Mouse (Mus musculus) hindbrain, embryonic 15.5 days (tissue): ENCODE measurements around the gene Sltm. TPM values are rescaled to one million over a fixed set of nuclear protein-coding genes. Genes with fewer than 3 reads are reported as not detected.

ENCODE experiments used
- ATAC-seq: fragments of 200-750 bp; cut with Nextera tagmentation; 2 replicates; pipeline ENCODE4 v1.8.0; 2017; ENCODE audit warnings: low read depth, moderate number of reproducible peaks, moderate TSS enrichment; ENCODE audit not compliant: low FRiP score
- H3K27ac ChIP-seq: fragments of 300-500 bp; sonication (generic); replicated peaks from 2 replicates; pipeline ENCODE4 v1.5.1; 2015; ENCODE audit warnings: mild to moderate bottlenecking, inconsistent platforms
- H3K27me3 ChIP-seq: fragments of 300-500 bp; sonication (generic); 2 replicates; pipeline ENCODE4 v1.6.1; 2015; ENCODE audit warnings: control low read depth, inconsistent platforms
- H3K36me3 ChIP-seq: fragments of 300-500 bp; sonication (generic); 2 replicates; pipeline ENCODE4 v1.6.1; 2015; ENCODE audit warnings: control low read depth, inconsistent platforms
- H3K4me1 ChIP-seq: fragments of 300-500 bp; sonication (generic); replicated peaks from 2 replicates; pipeline ENCODE4 v1.6.1; 2015; ENCODE audit warnings: control low read depth, inconsistent platforms
- H3K4me2 ChIP-seq: fragments of 300-500 bp; sonication (generic); 2 replicates; pipeline ENCODE4 v1.6.1; 2015; ENCODE audit warnings: moderate library complexity, mild to moderate bottlenecking, inconsistent platforms
- H3K4me3 ChIP-seq: fragments of 300-500 bp; sonication (generic); 2 replicates; pipeline ENCODE4 v1.5.1; 2015; ENCODE audit warnings: mild to moderate bottlenecking, inconsistent platforms
- H3K9ac ChIP-seq: fragments of 300-500 bp; sonication (generic); 2 replicates; pipeline ENCODE4 v1.6.1; 2015; ENCODE audit warnings: inconsistent platforms
- H3K9me3 ChIP-seq: fragments of 300-500 bp; sonication (generic); 2 replicates; pipeline ENCODE4 v1.6.1; 2016; ENCODE audit warnings: control low read depth, inconsistent platforms
- WGBS: fragments of 180-500 bp; shearing (Covaris S2); methylation state at CpG from one replicate; pipeline ENCODE4 v1.1.7; 2015; 5-methylcytosine and 5-hydroxymethylcytosine counted together
- polyA plus RNA-seq: library from polyadenylated mRNA; unstranded; fragments of >200 nt; fragmentation: Nextera tagmentation; extraction: Ambion mirVana; gene quantifications from 2 replicates; pipeline ENCODE4 v1.2.1, GENCODE M21; 2015

Gene Sltm
- polyA plus RNA-seq, 1 experiment from 2014 or later: 58.4 TPM

DNA sequence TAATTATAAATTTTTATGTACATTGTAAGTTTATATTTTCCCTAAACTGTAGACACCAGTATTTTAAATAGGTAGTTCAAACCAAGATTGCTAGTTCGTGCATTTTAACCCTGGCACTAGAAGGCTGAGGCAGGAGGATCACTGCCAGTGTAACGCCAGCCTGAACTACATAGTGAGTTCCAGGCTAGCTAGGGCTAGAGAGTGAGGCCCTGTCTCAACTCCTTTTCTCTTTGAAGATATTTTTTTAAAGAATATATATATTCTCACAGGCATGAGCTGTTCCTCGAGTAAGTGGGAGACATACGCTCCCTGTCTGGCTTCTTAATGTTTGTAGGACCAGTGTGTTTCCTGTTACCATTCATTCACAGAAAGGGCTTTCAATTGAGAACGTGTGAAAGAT is 14.2 kb downstream of the Sltm start:
- WGBS: 90% methylated on average over 5 of the region's 5 CpGs
- no peaks in the 10 kb centered on the region; the same call in 1 of the 2 replicates for H3K4me1 ChIP-seq
- H3K4me2 ChIP-seq: no peak overlapping the region
- 0 out of 2 replicates have a peak, but pooled peaks cover 10% of the 10 kb centered on the region for H3K36me3 ChIP-seq
- no peak overlapping the region for H3K9ac ChIP-seq
- no peak overlapping the region for H3K4me3 ChIP-seq
- ATAC-seq: no peak
- no peak overlapping the region for H3K27ac ChIP-seq
- H3K9me3 ChIP-seq: no peaks in the 10 kb centered on the region
- no peaks in the 10 kb centered on the region for H3K27me3 ChIP-seq

DNA sequence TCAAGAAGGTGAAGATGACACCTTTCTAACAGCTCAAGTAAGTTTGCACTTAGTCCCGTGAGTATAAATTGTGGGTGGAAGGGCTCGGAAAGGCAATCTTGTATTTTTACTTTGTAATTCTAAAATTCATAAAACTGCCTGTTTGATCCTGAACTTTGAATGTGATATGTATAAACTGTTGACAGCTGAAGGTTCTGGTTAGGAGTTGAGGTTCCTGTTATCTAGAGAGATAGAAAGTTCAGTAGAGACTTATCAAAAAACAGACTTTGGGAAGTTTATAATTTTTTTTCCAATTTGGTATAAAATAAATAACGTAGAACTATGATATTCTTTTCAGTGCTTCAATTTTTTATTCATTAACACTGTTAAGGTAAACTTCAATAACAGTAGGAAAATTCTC is 20.3 kb downstream of the Sltm start:
- no peak overlapping the region for H3K4me2 ChIP-seq
- H3K36me3 ChIP-seq: peaks cover 5% of the 10 kb centered on the region; the same call in 1 of the 2 replicates
- H3K9ac ChIP-seq: no peak overlapping the region
- no peaks in the 10 kb centered on the region; the same call in 1 of the 2 replicates for H3K4me1 ChIP-seq
- H3K27me3 ChIP-seq: no peaks in the 10 kb centered on the region
- no peak overlapping the region for H3K27ac ChIP-seq
- H3K9me3 ChIP-seq: no peaks in the 10 kb centered on the region
- WGBS: 96% methylated on average over 3 of the region's 3 CpGs
- ATAC-seq: no peak
- H3K4me3 ChIP-seq: no peak overlapping the region

GRCm38 (mm10) chr9:70567651-70568050 is 25.1 kb downstream of the Sltm start:
- Histone ChIP-seq H3K36me3 (peaks cover 4% of the 10 kb centered on the region), H3K27ac (no peak overlapping the region), H3K9ac (no peak overlapping the region), H3K4me3 (no peak overlapping the region), H3K9me3 (no peaks in the 10 kb centered on the region), H3K27me3 (no peaks in the 10 kb centered on the region), H3K4me2 (no peak overlapping the region), H3K4me1 (no peaks in the 10 kb centered on the region)
- 89% methylated on average over 5 of the region's 5 CpGs for WGBS
- ATAC-seq: no peak

DNA sequence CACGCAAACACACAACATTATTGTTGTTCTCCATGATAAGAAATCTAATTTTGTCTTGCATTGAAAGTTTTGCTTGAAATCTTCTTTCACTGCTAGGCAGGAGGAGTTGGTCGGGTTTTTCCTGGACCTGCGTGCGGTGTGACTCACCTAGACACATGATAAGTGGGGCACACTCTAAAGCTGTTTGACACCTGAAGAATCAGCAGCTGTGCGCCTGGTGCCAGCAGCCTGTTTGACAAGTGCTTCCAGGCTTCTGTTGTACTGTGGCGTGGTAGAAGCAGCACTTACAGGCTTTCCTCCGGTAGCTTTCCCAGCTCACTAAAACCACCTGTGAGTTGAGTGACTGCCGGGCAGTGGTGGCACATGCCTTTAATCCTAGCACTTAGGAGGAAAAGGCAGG is 27.8 kb downstream of the Sltm start:
- H3K9ac ChIP-seq: no peak overlapping the region
- H3K9me3 ChIP-seq: no peaks in the 10 kb centered on the region
- no peak for ATAC-seq
- 98% methylated on average over 8 of the region's 8 CpGs for WGBS
- no peaks in the 10 kb centered on the region for H3K4me1 ChIP-seq
- H3K4me2 ChIP-seq: no peak overlapping the region
- peaks cover 18% of the 10 kb centered on the region for H3K36me3 ChIP-seq
- no peak overlapping the region for H3K4me3 ChIP-seq
- no peak overlapping the region for H3K27ac ChIP-seq
- H3K27me3 ChIP-seq: no peaks in the 10 kb centered on the region

- H3K4me1 ChIP-seq: no peaks in the 10 kb centered on the region
- H3K9ac ChIP-seq: no peak overlapping the region
- no peak overlapping the region for H3K27ac ChIP-seq
- WGBS: 98% methylated on average over 2 of the region's 2 CpGs
- H3K4me2 ChIP-seq: no peak overlapping the region
- no peak overlapping the region for H3K4me3 ChIP-seq
- no peaks in the 10 kb centered on the region for H3K27me3 ChIP-seq
- H3K9me3 ChIP-seq: no peaks in the 10 kb centered on the region
- H3K36me3 ChIP-seq: peaks cover 55% of the 10 kb centered on the region
- ATAC-seq: no peak
Measured at GRCm38 (mm10) chr9:70578123-70578522, 35.6 kb downstream of the Sltm start.

- no peak overlapping the region for H3K4me3 ChIP-seq
- H3K27ac ChIP-seq: no peak overlapping the region
- no peak overlapping the region for H3K4me2 ChIP-seq
- no peaks in the 10 kb centered on the region for H3K27me3 ChIP-seq
- whole genome bisulfite sequencing: 91% methylated on average over 5 of the region's 5 CpGs
- peaks cover 59% of the 10 kb centered on the region for H3K36me3 ChIP-seq
- no peak overlapping the region for H3K9ac ChIP-seq
- no peaks in the 10 kb centered on the region for H3K4me1 ChIP-seq
- H3K9me3 ChIP-seq: no peaks in the 10 kb centered on the region
- no peak for ATAC-seq
Measured at GRCm38 (mm10) chr9:70580956-70581355, 38.4 kb downstream of the Sltm start.

DNA sequence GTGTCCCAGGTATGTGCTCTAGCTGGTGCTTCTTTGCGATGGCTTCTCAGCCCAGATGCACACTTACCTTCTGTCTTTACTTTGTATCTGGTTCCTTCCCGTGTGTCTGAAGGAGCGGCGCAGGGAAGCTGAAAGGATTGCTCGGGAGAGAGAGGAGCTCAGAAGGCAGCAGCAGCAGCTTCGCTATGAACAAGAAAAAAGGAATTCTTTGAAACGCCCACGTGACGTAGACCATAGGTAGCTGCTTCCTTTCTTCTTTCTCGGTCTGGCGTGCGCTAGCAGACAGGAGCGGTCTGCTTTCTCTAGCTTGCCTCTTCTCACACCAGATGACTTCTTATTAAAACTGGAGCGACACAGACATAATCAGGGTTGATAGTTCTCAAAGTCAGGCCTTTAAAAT is 42.1 kb downstream of the Sltm start:
- no peak overlapping the region for H3K27ac ChIP-seq
- H3K4me3 ChIP-seq: no peak overlapping the region
- H3K9me3 ChIP-seq: no peaks in the 10 kb centered on the region
- no peaks in the 10 kb centered on the region for H3K4me1 ChIP-seq
- 86% methylated on average over 14 of the region's 14 CpGs for WGBS
- no peak overlapping the region for H3K9ac ChIP-seq
- H3K27me3 ChIP-seq: no peaks in the 10 kb centered on the region
- H3K36me3 ChIP-seq: peaks cover 83% of the 10 kb centered on the region
- no peak for ATAC-seq
- H3K4me2 ChIP-seq: no peak overlapping the region

GRCm38 (mm10) chr9:70585172-70585571 is 42.6 kb downstream of the Sltm start:
- WGBS: 90% methylated on average over 5 of the region's 5 CpGs
- H3K4me2 ChIP-seq: no peak overlapping the region
- peaks cover 81% of the 10 kb centered on the region for H3K36me3 ChIP-seq
- no peak overlapping the region for H3K9ac ChIP-seq
- H3K4me1 ChIP-seq: no peaks in the 10 kb centered on the region
- H3K27ac ChIP-seq: no peak overlapping the region
- no peak for ATAC-seq
- H3K9me3 ChIP-seq: no peaks in the 10 kb centered on the region
- no peaks in the 10 kb centered on the region for H3K27me3 ChIP-seq
- H3K4me3 ChIP-seq: no peak overlapping the region

DNA sequence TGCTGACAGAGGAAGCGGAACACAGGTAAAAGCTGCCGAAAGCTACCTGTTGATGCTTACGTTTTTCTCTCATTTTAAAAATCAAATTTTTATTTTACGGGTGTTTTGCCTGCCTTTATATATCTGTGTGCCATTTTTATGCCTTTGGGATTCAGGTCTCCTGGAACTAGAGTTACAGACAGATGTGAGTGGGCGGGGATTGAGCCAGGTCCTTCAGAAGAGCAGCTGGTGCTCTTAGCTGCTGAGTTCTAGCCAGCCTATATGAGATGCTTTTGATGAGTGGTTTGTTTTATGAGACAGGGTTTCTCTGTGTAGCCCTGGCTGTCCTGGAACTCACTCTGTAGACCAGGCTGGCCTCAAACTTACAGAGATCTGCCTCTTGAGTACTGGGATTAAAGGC is 44.6 kb downstream of the Sltm start:
- peaks cover 82% of the 10 kb centered on the region for H3K36me3 ChIP-seq
- no peak overlapping the region for H3K4me3 ChIP-seq
- no peaks in the 10 kb centered on the region for H3K4me1 ChIP-seq
- H3K9ac ChIP-seq: no peak overlapping the region
- no peak overlapping the region for H3K27ac ChIP-seq
- no peak for ATAC-seq
- H3K9me3 ChIP-seq: no peaks in the 10 kb centered on the region
- 96% methylated on average over 5 of the region's 5 CpGs for WGBS
- H3K27me3 ChIP-seq: no peaks in the 10 kb centered on the region
- no peak overlapping the region for H3K4me2 ChIP-seq

GRCm38 (mm10) chr9:70590775-70591174 is 48.2 kb downstream of the Sltm start:
- H3K27me3 ChIP-seq: no peaks in the 10 kb centered on the region
- no peak for ATAC-seq
- peaks cover 80% of the 10 kb centered on the region for H3K36me3 ChIP-seq
- no peaks in the 10 kb centered on the region for H3K9me3 ChIP-seq
- H3K4me1 ChIP-seq: no peaks in the 10 kb centered on the region
- 97% methylated on average over 4 of the region's 4 CpGs for WGBS
- H3K4me3 ChIP-seq: no peak overlapping the region
- no peak overlapping the region for H3K27ac ChIP-seq
- no peak overlapping the region for H3K4me2 ChIP-seq
- H3K9ac ChIP-seq: no peak overlapping the region

DNA sequence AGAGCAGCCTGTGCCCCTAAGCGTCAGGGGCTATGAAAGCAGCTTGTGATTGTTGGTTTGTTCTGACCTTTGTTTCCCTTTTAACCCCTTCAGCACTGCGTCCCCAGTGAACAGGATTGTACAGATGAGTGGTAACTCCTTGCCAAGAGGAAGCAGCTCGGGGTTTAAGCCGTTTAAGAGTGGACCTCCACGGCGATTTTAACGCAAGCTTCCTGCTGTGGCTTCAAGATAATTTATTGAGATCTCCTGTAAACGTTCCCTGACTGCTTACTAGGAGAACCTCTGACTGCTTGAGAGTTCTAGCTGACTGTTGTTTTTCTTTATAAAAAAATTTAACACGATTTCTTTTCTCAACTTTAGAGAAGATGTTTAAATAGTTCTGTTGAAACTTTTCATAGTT is 48.9 kb downstream of the Sltm start:
- ATAC-seq: no peak
- Histone ChIP-seq H3K9me3 (no peaks in the 10 kb centered on the region), H3K27me3 (no peaks in the 10 kb centered on the region), H3K4me3 (no peak overlapping the region), H3K9ac (no peak overlapping the region), H3K4me1 (no peaks in the 10 kb centered on the region), H3K4me2 (no peak overlapping the region), H3K36me3 (peaks cover 77% of the 10 kb centered on the region), H3K27ac (no peak overlapping the region)
- WGBS: 73% methylated on average over 9 of the region's 9 CpGs

DNA sequence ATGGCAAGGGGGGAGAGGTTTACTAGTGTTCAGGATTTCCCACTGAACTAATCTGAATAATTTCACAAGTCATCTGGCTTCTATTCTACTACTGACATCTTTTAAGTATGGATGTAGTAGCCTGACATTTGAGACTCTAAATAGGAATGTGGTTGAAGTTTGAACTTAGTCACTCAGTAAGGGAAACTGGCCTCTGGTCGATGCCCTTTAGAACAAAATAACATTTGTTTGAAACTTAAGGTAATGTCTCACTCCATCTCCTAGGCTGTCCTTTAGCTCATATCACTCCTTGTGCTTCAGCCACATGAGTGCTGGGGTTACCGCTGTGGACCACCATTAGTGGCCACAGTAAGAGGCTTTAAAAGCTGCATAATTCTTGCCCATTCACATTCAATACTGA is 55.7 kb downstream of the Sltm start:
- H3K9me3 ChIP-seq: no peaks in the 10 kb centered on the region
- no peak for ATAC-seq
- H3K4me1 ChIP-seq: no peaks in the 10 kb centered on the region
- peaks cover 27% of the 10 kb centered on the region for H3K36me3 ChIP-seq
- H3K9ac ChIP-seq: no peak overlapping the region
- H3K4me3 ChIP-seq: no peak overlapping the region
- no peak overlapping the region for H3K4me2 ChIP-seq
- WGBS: 91% methylated on average over 2 of the region's 2 CpGs
- H3K27ac ChIP-seq: no peak overlapping the region
- no peaks in the 10 kb centered on the region for H3K27me3 ChIP-seq

DNA sequence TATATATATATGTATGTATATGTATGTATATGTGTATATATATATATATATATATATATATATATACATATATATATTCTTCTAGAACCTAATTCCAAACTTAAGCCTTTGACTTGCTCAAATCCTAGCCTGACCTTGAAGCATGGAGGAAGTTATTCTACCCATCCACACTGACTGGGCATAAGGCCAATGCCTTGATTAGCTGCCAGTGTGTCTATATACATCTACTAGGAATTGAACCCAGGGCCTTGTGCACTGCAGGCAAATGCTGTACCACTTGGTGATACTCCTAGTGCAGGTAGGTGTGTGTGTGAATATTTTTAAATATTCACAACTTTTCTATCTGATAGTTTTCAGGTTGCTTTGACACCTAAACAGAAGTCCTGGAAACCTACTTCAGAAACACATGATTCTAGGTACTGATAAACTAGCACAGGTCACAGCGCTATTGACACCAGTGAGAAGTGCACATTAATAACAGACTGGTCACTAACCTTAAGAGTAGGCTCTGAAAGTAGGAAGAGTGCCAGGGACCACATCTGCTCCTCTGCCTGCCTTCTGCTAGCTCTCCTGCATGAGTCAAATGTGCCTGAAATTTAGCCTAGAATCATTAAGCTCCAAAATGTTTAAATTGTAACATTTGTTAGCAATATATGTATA is 59.8 kb downstream of the Sltm start:
- no peak overlapping the region for H3K9ac ChIP-seq
- WGBS: 97% methylated on average over 1 of the region's 1 CpGs
- H3K36me3 ChIP-seq: peaks cover 36% of the 10 kb centered on the region
- ATAC-seq: no peak
- H3K27me3 ChIP-seq: no peaks in the 10 kb centered on the region
- no peak overlapping the region for H3K4me2 ChIP-seq
- H3K27ac ChIP-seq: no peak overlapping the region
- H3K4me1 ChIP-seq: no peaks in the 10 kb centered on the region
- H3K4me3 ChIP-seq: no peak overlapping the region
- H3K9me3 ChIP-seq: no peaks in the 10 kb centered on the region
